Mouse (Mus musculus): ENCODE measurements around the gene Esam. TPM values are rescaled to one million over a fixed set of nuclear protein-coding genes. Genes with fewer than 3 reads are reported as not detected.
A peak's percentile ranks its signal among the peaks of the same experiment; 100 is the strongest.

Esam gene
- polyA plus RNA-seq, 1 experiment from 2014 or later: 18.2 TPM

DNA sequence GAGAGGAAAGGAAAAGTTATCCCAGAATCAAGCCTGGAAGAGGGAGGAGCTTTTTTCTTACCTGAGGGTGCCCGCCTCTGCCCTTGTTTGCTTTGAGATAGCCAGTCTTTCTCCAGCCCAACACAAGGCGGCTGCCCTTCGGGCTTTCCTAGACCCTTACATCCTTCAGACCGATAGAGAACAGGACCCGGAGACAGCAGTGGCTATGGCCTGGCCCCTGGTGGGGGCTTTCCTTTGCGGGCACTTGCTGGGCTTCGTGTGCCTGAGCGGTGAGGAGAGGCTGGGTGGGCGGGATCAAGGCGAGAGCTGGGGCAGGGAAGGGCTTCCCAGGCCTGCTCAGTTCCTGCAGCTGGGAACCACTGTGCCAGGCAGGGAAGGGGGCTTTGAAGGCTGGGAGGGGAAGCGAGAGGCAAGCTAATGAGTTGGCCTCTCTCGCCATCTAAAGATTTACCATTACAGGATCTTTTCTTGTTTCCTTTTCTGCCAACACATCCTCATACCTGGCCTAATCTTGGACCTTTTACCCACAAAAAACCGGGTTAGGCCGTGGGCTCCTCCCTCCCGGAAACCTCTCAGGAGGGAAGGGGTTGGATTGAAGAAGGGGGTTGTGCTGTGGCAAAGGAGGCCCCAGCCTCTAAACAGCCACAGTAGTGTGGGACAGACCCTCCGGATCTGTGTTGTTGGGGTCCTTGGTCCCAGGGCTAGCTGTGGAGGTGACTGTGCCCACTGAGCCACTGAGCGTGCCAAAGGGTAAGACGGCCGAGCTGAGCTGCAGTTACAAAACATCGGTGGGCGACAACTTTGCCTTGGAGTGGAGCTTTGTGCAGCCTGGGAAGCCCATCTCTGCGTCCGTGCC is 11.5 kb downstream of the Esam start, which contains the start of gene Vsig2:
Gene Vsig2, plus strand, starts transcription at position 86 of the 856 bp plus-strand sequence.
- 68% methylated on average over 23 of the region's 23 CpGs for WGBS (ENCODE audit: insufficient replicate concordance)
- no peak within 1 kb of the TSS for H3K9ac ChIP-seq (replicated peaks)
- no peaks in the 10 kb centered on the region for H3K27me3 ChIP-seq (ENCODE audit: insufficient read depth, low read length)
- no peaks in the 10 kb centered on the region for H3K36me3 ChIP-seq (replicated peaks; ENCODE audit: insufficient read depth, low read length)
- no peak within 1 kb of the TSS for H3K27ac ChIP-seq (ENCODE audit: low read depth)
- DNase-seq (no peak), ATAC-seq (no peak)
- no peaks in the 10 kb centered on the region for H3K4me1 ChIP-seq (ENCODE audit: insufficient read depth)
- no peak within 1 kb of the TSS for H3K4me2 ChIP-seq (ENCODE audit: low read depth, low read length)
- no peak within 1 kb of the TSS for H3K4me3 ChIP-seq (ENCODE audit: low read depth, low read length)
- no peak for TF ChIP-seq EP300 (IDR thresholded peaks at IDR 0.05; ENCODE audit: low read depth)
- no peak for TF ChIP-seq CTCF (IDR thresholded peaks at IDR 0.05; ENCODE audit: low read depth)
- no peaks in the 10 kb centered on the region for H3K9me3 ChIP-seq (ENCODE audit: low read length)

DNA sequence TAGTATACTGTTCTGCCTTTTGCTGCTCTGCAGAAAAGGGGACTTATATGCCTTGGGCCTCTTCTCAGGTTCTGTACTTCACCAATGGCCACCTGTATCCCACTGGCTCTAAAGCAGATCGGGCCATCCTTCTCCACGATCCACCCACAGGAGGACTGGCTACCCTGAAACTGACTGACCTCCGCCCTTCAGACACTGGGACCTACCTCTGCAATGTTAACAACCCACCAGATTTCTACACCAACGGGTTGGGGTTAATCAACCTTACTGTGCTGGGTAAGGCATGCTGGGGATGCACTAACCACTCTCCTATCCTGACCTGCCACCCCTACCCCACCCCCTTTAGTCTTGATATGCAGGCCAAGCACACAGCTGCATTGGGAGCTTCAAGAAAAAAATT is 12.3 kb downstream of the Esam start:
- 81% methylated on average over 4 of the region's 4 CpGs for WGBS (ENCODE audit: insufficient replicate concordance)
- Histone ChIP-seq H3K27ac (ENCODE audit: low read depth) (no peak overlapping the region), H3K9me3 (ENCODE audit: low read length) (no peaks in the 10 kb centered on the region), H3K4me3 (ENCODE audit: low read depth, low read length) (no peak overlapping the region), H3K27me3 (ENCODE audit: insufficient read depth, low read length) (peaks cover 2% of the 10 kb centered on the region; the same call in 1 of the 2 replicates), H3K4me1 (ENCODE audit: insufficient read depth) (no peaks in the 10 kb centered on the region; the same call in 1 of the 2 replicates), H3K4me2 (ENCODE audit: low read depth, low read length) (no peak overlapping the region), H3K36me3 (replicated peaks; ENCODE audit: insufficient read depth, low read length) (no peaks in the 10 kb centered on the region), H3K9ac (replicated peaks) (no peak overlapping the region)
- DNase-seq (no peak), ATAC-seq (no peak)
- TF ChIP-seq EP300 (IDR thresholded peaks at IDR 0.05; ENCODE audit: low read depth): no peak

GRCm38 (mm10) chr9:37540701-37541575 is 13.1 kb downstream of the Esam start:
- peaks cover 8% of the 10 kb centered on the region; the same call in 1 of the 2 replicates for H3K27me3 ChIP-seq (ENCODE audit: insufficient read depth, low read length)
- WGBS (ENCODE audit: insufficient replicate concordance): 69% methylated on average over 6 of the region's 6 CpGs
- no peaks in the 10 kb centered on the region for H3K9me3 ChIP-seq (ENCODE audit: low read length)
- H3K4me2 ChIP-seq (ENCODE audit: low read depth, low read length): no peak overlapping the region
- no peaks in the 10 kb centered on the region; the same call in 1 of the 2 replicates for H3K4me1 ChIP-seq (ENCODE audit: insufficient read depth)
- H3K4me3 ChIP-seq (ENCODE audit: low read depth, low read length): no peak overlapping the region
- no peak overlapping the region for H3K9ac ChIP-seq (replicated peaks)
- H3K36me3 ChIP-seq (replicated peaks; ENCODE audit: insufficient read depth, low read length): no peaks in the 10 kb centered on the region
- TF ChIP-seq CTCF (IDR thresholded peaks at IDR 0.05; ENCODE audit: low read depth) (no peak), EP300 (IDR thresholded peaks at IDR 0.05; ENCODE audit: low read depth) (no peak)
- no peak overlapping the region for H3K27ac ChIP-seq (ENCODE audit: low read depth)
- ATAC-seq (no peak), DNase-seq (no peak)

DNA sequence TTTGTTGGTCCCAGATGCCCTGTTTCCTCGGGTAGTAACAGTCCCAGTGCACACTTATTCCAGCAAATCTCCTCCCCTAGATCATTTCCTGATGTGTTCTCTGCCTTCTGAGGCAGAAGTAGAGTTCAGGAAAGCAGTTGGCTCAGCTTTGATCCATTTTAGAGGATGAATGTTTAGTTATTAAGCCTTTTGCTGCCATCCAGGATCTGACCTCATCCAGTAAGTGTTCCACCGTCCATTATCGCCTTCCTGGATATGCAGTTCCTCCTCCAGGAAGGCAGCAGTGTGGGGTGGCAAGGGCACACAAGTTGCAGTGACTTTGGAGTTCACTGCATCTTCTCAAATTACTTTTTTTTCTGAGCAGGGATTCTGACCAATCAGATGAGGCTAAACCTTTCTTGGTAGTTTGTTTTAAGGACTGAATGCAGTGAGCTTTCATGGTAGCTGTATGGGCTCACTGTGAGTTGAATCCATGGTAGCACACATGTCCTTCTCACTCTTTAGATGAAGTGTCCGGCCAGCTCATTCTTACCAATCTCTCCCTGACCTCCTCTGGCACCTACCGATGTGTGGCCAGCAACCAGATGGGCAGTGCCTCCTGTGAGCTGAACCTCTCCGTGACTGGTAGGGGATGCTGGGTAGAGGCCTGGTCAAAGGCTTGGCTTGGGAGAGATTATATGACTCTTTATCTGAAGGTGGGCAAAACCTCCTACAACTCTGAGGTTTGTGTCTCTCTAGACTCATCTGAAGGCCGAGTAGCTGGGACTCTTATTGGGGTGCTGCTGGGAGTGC is 14.2 kb downstream of the Esam start:
- Histone ChIP-seq H3K4me3 (ENCODE audit: low read depth, low read length) (no peak overlapping the region), H3K27me3 (ENCODE audit: insufficient read depth, low read length) (peaks cover 13% of the 10 kb centered on the region; the same call in 1 of the 2 replicates), H3K27ac (ENCODE audit: low read depth) (no peak overlapping the region), H3K9me3 (ENCODE audit: low read length) (no peaks in the 10 kb centered on the region), H3K4me2 (ENCODE audit: low read depth, low read length) (no peak overlapping the region), H3K4me1 (ENCODE audit: insufficient read depth) (no peaks in the 10 kb centered on the region; the same call in 1 of the 2 replicates), H3K36me3 (replicated peaks; ENCODE audit: insufficient read depth, low read length) (no peaks in the 10 kb centered on the region), H3K9ac (replicated peaks) (no peak overlapping the region)
- no peak for TF ChIP-seq CTCF (IDR thresholded peaks at IDR 0.05; ENCODE audit: low read depth)
- TF ChIP-seq EP300 (IDR thresholded peaks at IDR 0.05; ENCODE audit: low read depth): no peak
- 65% methylated on average over 7 of the region's 7 CpGs for WGBS (ENCODE audit: insufficient replicate concordance)
- DNase-seq (no peak), ATAC-seq (no peak)

DNA sequence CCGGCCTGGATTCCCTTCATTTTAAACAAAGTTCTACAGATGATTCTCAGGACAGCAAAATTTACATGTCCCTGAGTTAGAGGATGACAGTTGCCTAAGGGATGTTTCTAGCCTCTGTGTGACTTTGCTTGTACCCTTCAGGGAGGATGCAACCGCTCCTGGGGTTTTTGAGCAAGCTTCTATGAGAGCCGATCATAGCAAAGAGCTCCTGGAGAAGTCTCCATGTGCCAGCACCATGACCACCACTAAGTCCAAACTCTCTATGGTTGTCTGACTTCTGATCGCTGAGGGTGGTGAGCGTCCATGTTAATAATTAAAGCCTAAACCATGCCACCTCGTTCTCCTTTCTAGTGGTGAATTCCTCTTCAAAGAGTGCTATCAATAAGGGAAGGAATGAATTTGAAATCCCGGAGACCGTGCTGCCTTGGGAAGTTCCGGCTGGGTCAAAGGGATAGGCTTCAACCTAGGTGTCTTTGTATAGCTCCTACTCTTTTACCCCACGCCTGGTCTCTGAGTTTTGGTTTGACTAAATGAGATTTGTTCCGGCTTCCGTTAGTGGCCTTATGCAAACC is 16.1 kb downstream of the Esam start:
- no peak for DNase-seq
- Histone ChIP-seq H3K4me3 (ENCODE audit: low read depth, low read length) (peak overlapping the region; percentile 43), H3K4me1 (ENCODE audit: insufficient read depth) (no peaks in the 10 kb centered on the region; the same call in 1 of the 2 replicates), H3K27ac (ENCODE audit: low read depth) (no peak overlapping the region), H3K9ac (replicated peaks) (no peak overlapping the region), H3K27me3 (ENCODE audit: insufficient read depth, low read length) (peaks cover 13% of the 10 kb centered on the region; the same call in 1 of the 2 replicates), H3K36me3 (replicated peaks; ENCODE audit: insufficient read depth, low read length) (no peaks in the 10 kb centered on the region), H3K4me2 (ENCODE audit: low read depth, low read length) (peak overlapping the region; percentile 73), H3K9me3 (ENCODE audit: low read length) (no peaks in the 10 kb centered on the region)
- WGBS (ENCODE audit: insufficient replicate concordance): 48% methylated on average over 12 of the region's 12 CpGs
- no peak for TF ChIP-seq CTCF (IDR thresholded peaks at IDR 0.05; ENCODE audit: low read depth)
- no peak for TF ChIP-seq EP300 (IDR thresholded peaks at IDR 0.05; ENCODE audit: low read depth)
- ATAC-seq: no peak
